Mouse (Mus musculus) frontal cortex, adult (tissue): ENCODE data around the gene Rpusd2.
"Not testable (repeated sequence)": the region's sequence is repeated elsewhere in the genome, so short reads cannot be mapped to it uniquely, and the experiment has no call there.

ENCODE experiments used
- ATAC-seq: cut with Nextera tagmentation; 2 replicates; pipeline ENCODE4 v1.9.2; 2017; ENCODE audit warnings: mild to moderate bottlenecking, moderate library complexity, mixed read lengths; ENCODE audit not compliant: low TSS enrichment

The Rpusd2 gene

GRCm38 (mm10) chr2:119034656-119035396 lies at the start of gene Rpusd2:
Rpusd2 (plus strand) TSS chr2:119034790.
- ATAC-seq: peak; percentile 97

- ATAC-seq: peak; percentile 84
These were observed 39.1 kb upstream of the Rpusd2 start for GRCm38 (mm10) chr2:118995490-118995889.

- ATAC-seq: peak; percentile 81
These were observed 38.4 kb upstream of the Rpusd2 start for GRCm38 (mm10) chr2:118995919-118996797.

GRCm38 (mm10) chr2:118996798-118997105 lies 37.8 kb upstream of the Rpusd2 start:
- no peak for ATAC-seq

GRCm38 (mm10) chr2:118998115-118998866 lies 36.3 kb upstream of the Rpusd2 start:
- no peak for ATAC-seq

GRCm38 (mm10) chr2:118999025-118999639 lies 35.5 kb upstream of the Rpusd2 start:
- ATAC-seq: no peak

- ATAC-seq: no peak
These were observed 27.7 kb upstream of the Rpusd2 start for GRCm38 (mm10) chr2:119006886-119007285.

GRCm38 (mm10) chr2:119009376-119009775 lies 25.2 kb upstream of the Rpusd2 start:
- no peak for ATAC-seq

GRCm38 (mm10) chr2:119014989-119015388 lies 19.6 kb upstream of the Rpusd2 start:
- ATAC-seq: no peak

- ATAC-seq: no peak
These were observed 18.9 kb upstream of the Rpusd2 start for GRCm38 (mm10) chr2:119015604-119016180.

GRCm38 (mm10) chr2:119016312-119016711 lies 18.3 kb upstream of the Rpusd2 start:
- ATAC-seq: not testable (repeated sequence)

GRCm38 (mm10) chr2:119017647-119018046 lies 16.9 kb upstream of the Rpusd2 start:
- no peak for ATAC-seq

GRCm38 (mm10) chr2:119018391-119019122 lies 16.0 kb upstream of the Rpusd2 start:
- ATAC-seq: peak; percentile 23; the same call in 1 of the 2 replicates

- peak; percentile 38; the same call in 1 of the 2 replicates for ATAC-seq
These were observed 15.5 kb upstream of the Rpusd2 start for GRCm38 (mm10) chr2:119019131-119019530.

GRCm38 (mm10) chr2:119019538-119019937 lies 15.1 kb upstream of the Rpusd2 start:
- no peak for ATAC-seq

- no peak for ATAC-seq
These were observed 11.4 kb upstream of the Rpusd2 start for GRCm38 (mm10) chr2:119023154-119023660.

GRCm38 (mm10) chr2:119024536-119025238 lies 9.9 kb upstream of the Rpusd2 start:
- no peak for ATAC-seq

- no peak for ATAC-seq
These were observed 9.4 kb upstream of the Rpusd2 start for GRCm38 (mm10) chr2:119025239-119025616.

GRCm38 (mm10) chr2:119026951-119027350 lies 7.6 kb upstream of the Rpusd2 start:
- ATAC-seq: no peak
